Mouse (Mus musculus): ENCODE data around the gene P3h3.

DNA sequence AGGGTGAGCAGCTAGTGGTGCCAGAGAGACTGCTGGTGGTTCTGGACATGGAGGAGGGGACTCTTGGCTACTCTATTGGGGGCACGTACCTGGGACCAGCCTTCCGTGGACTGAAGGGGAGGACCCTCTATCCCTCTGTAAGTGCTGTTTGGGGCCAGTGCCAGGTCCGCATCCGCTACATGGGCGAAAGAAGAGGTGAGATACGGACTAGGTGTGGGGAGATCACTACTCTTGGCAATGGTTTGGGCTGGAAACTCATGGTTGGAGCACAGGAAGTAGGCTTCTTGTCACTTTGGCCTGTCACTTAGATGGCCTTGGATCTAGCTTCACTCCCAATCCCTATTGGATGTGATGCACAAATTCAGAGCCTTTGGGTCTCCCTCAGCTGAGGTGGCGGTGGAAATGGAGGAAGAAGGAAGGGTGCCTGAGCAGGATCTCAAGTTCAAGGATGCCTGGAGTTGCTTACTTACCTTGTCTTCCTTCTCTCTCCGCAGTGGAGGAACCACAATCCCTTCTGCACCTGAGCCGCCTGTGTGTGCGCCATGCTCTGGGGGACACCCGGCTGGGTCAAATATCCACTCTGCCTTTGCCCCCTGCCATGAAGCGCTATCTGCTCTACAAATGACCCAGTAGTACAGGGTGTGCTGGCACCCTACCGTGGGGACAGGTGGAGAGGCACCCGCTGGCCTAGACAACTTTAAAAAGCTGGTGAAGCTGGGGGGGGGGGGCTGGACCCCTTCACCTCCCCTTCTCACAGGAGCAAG, 47.6 kb downstream of the P3h3 start:
- TF ChIP-seq CTCF (IDR thresholded peaks at IDR 0.05; ENCODE audit: extremely low read depth, insufficient read depth, insufficient read length, insufficient replicate concordance) (no peak), POLR2A (IDR thresholded peaks at IDR 0.05; ENCODE audit: low read depth, low read length) (no peak)
